Mouse (Mus musculus): ENCODE measurements around the gene Clcnkb. TPM values are rescaled to one million over a fixed set of nuclear protein-coding genes. Genes with fewer than 3 reads are reported as not detected.

Gene Clcnkb
- polyA plus RNA-seq, 1 experiment from 2014 or later = 0.24 TPM

DNA sequence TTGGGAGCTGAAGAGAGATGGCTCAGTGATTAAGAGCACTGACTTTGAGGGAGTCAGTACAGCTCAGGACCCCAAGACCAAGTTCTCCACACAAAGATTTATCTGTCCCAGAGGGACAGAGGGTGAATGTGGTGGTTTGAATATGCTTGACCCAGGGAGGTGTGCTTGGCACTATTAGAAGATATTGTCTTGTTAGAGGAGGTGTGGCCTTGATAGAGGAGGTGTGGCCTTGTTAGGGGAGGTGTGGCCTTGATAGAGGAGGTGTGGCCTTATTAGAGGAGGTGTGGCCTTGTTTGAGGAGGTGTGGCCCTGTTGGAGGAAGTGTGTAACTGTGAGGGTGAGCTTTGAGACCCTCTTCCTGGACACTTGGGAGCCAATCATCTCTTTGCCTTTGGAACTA lies 58.0 kb downstream of the Clcnkb start:
- H3K4me2 ChIP-seq (ENCODE audit: low read depth, low read length) = no peak overlapping the region
- H3K4me1 ChIP-seq (ENCODE audit: control insufficient read depth, insufficient read depth, low read length) = peaks cover 20% of the 10 kb centered on the region
- ATAC-seq = no peak
- 0 out of 2 replicates have a peak, but pooled peaks cover 7% of the 10 kb centered on the region for H3K9me3 ChIP-seq (ENCODE audit: control insufficient read depth, low read length)
- H3K27ac ChIP-seq (ENCODE audit: low read length) = no peak overlapping the region
- no peaks in the 10 kb centered on the region for H3K36me3 ChIP-seq (ENCODE audit: control insufficient read depth, insufficient read depth, low read length)
- H3K4me3 ChIP-seq (ENCODE audit: low read length) = no peak overlapping the region
- H3K27me3 ChIP-seq (replicated peaks; ENCODE audit: control insufficient read depth, insufficient read depth, low read length) = no peaks in the 10 kb centered on the region
- H3K9ac ChIP-seq (ENCODE audit: low read depth, low read length) = no peak overlapping the region

Other genes with a start within 250 kb of the Clcnkb start
- gene Rsg1, start 202.1 kb downstream of the Clcnkb start, polyA plus RNA-seq (2015; fragmentation: Nextera tagmentation; extraction: Ambion mirVana) = 4.2 and 5.1 TPM in 2 replicates
- 15.0 and 15.1 TPM in 2 replicates for gene Arhgef19, start 176.5 kb downstream of the Clcnkb start, polyA plus RNA-seq (2015; fragmentation: Nextera tagmentation; extraction: Ambion mirVana)
- 7.6 and 8.5 TPM in 2 replicates for gene Epha2, start 114.8 kb downstream of the Clcnkb start, polyA plus RNA-seq (2015; fragmentation: Nextera tagmentation; extraction: Ambion mirVana)
- 1.5 and 1.6 TPM in 2 replicates for gene Fam131c, start 47.8 kb downstream of the Clcnkb start, polyA plus RNA-seq (2015; fragmentation: Nextera tagmentation; extraction: Ambion mirVana)
- gene Clcnka, start 17.3 kb downstream of the Clcnkb start, polyA plus RNA-seq (2015; fragmentation: Nextera tagmentation; extraction: Ambion mirVana) = 0.13 and 0.15 TPM in 2 replicates
- 5.3 and 6.6 TPM in 2 replicates for gene Hspb7, start 4.8 kb upstream of the Clcnkb start, polyA plus RNA-seq (2015; fragmentation: Nextera tagmentation; extraction: Ambion mirVana)
- gene Srarp, start 20.1 kb upstream of the Clcnkb start, polyA plus RNA-seq (2015; fragmentation: Nextera tagmentation; extraction: Ambion mirVana) = not detected in 2 replicates
- gene Zbtb17, start 28.6 kb upstream of the Clcnkb start, polyA plus RNA-seq (2015; fragmentation: Nextera tagmentation; extraction: Ambion mirVana) = 21.5 and 27.2 TPM in 2 replicates
- 6.2 and 6.3 TPM in 2 replicates for gene Spen, start 122.6 kb upstream of the Clcnkb start, polyA plus RNA-seq (2015; fragmentation: Nextera tagmentation; extraction: Ambion mirVana)
- gene Fblim1, start 190.1 kb upstream of the Clcnkb start, polyA plus RNA-seq (2015; fragmentation: Nextera tagmentation; extraction: Ambion mirVana) = 63.8 and 66.2 TPM in 2 replicates
- gene Tmem82, start 202.6 kb upstream of the Clcnkb start, polyA plus RNA-seq (2015; fragmentation: Nextera tagmentation; extraction: Ambion mirVana) = 31.7 and 36.4 TPM in 2 replicates
- 7.4 and 10.5 TPM in 2 replicates for gene Slc25a34, start 207.8 kb upstream of the Clcnkb start, polyA plus RNA-seq (2015; fragmentation: Nextera tagmentation; extraction: Ambion mirVana)
- gene Plekhm2, start 248.9 kb upstream of the Clcnkb start, polyA plus RNA-seq (2015; fragmentation: Nextera tagmentation; extraction: Ambion mirVana) = 5.5 and 5.9 TPM in 2 replicates